Mouse (Mus musculus) left cerebral cortex, postnatal 4 days (tissue): ENCODE measurements around the gene Klf5. TPM values are rescaled to one million over a fixed set of nuclear protein-coding genes. Genes with fewer than 3 reads are reported as not detected.

Experiments
- DNase-seq: peaks from one replicate; pipeline ENCODE4 v3.0.0-alpha.2; 2022
- intact Hi-C: fragments of 180-260 bp; cut with DNase I; formaldehyde crosslinking; loops from one replicate; pipeline ENCODE4 v1.15.1; 2025
- total RNA-seq, 2 experiments: library from RNA; stranded (reverse); gene quantifications; 2 replicates each; pipeline ENCODE4 v1.2.3; 2021

Klf5 gene
- total RNA-seq, 2 experiments from 2014 or later: 19.9 to 20.2 TPM

DNA sequence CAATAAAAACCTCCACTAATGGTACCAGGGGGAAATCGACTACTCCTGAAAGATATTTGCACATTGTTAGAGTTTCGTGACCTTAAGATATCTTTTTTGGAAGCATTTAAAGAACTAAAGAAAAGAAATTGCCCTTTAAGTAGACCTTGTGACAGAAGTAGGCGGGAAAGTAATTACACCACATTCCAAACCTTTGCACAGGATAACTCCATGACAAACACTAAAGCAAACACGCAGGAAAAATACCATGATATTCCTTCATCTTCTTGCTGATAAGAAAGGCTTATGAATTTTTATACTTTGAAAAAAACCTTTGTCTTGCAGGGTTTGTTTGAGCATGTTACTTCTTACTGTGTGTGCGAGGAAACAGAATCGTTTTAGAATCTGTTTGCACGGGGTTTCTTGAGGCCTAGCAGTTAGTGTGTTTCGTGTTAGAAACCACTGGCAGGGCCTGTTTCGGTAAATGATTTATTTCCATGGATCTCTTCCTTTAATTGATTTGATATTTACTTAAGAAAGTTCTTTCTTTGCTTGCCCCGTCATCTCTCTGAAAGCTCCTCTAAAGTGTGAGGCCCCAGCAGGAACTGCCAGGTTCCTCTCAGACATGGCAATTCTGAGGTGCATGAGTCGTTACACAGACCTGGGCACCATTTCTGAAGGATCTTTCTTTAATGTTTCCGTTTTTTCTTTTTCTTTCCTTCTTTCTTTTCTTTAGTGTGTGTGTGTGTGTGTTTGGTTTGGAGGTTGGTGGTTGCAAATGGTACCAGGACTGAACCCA, 65.7 kb downstream of the Klf5 start:
- intact Hi-C loops: no loop called here
- DNase-seq: no peak

Other genes starting within 250 kb of the Klf5 start
- 10 to 100 TPM; 14.6 to 15.0 TPM for gene Pibf1, start 199.3 kb upstream of the Klf5 start, total RNA-seq
- gene Dis3, start 198.9 kb upstream of the Klf5 start, total RNA-seq: 10 to 100 TPM; 38.7 to 39.7 TPM